Mouse (Mus musculus): ENCODE data around the gene Mum1. TPM values are rescaled to one million over a fixed set of nuclear protein-coding genes. Genes with fewer than 3 reads are reported as not detected.

The Mum1 gene
- total RNA-seq, 2 experiments from 2014 or later, result 49.0 to 124 TPM

- ATAC-seq (replicated peaks; ENCODE audit: low FRiP score, low TSS enrichment, poor library complexity, severe bottlenecking), result peak; percentile 72
Measured at GRCm38 (mm10) chr10:80292251-80293146, 66.3 kb downstream of the Mum1 start, which contains the start of gene Rps15. Gene Rps15, plus strand, starts transcription at chr10:80292453.

GRCm38 (mm10) chr10:80293325-80293724 is 67.1 kb downstream of the Mum1 start:
- ATAC-seq (replicated peaks; ENCODE audit: low FRiP score, low TSS enrichment, poor library complexity, severe bottlenecking), result no peak

Other genes with a start within 250 kb of the Mum1 start
- gene Tmem259, start 242.1 kb upstream of the Mum1 start, total RNA-seq (2014; fragmentation: Nextera tagmentation), result 75.5 and 83.0 TPM in 2 replicates
- 47.3 and 63.9 TPM in 2 replicates for gene Tmem259, start 242.1 kb upstream of the Mum1 start, total RNA-seq (2017)
- gene Cnn2, start 237.8 kb upstream of the Mum1 start, total RNA-seq (2014; fragmentation: Nextera tagmentation), result 18.0 and 24.6 TPM in 2 replicates
- 13.8 and 25.6 TPM in 2 replicates for gene Cnn2, start 237.8 kb upstream of the Mum1 start, total RNA-seq (2017)
- gene Abca7, start 229.9 kb upstream of the Mum1 start, total RNA-seq (2014; fragmentation: Nextera tagmentation), result 27.0 and 32.9 TPM in 2 replicates
- 11.0 and 12.1 TPM in 2 replicates for gene Abca7, start 229.9 kb upstream of the Mum1 start, total RNA-seq (2017)
- gene Arhgap45, start 209.8 kb upstream of the Mum1 start, total RNA-seq (2014; fragmentation: Nextera tagmentation), result 76.2 and 103 TPM in 2 replicates
- gene Arhgap45, start 209.8 kb upstream of the Mum1 start, total RNA-seq (2017), result 52.8 and 64.4 TPM in 2 replicates
- 145 and 157 TPM in 2 replicates for gene Polr2e, start 186.6 kb upstream of the Mum1 start, total RNA-seq (2014; fragmentation: Nextera tagmentation)
- gene Polr2e, start 186.6 kb upstream of the Mum1 start, total RNA-seq (2017), result 142 and 150 TPM in 2 replicates
- 566 and 603 TPM in 2 replicates for gene Gpx4, start 179.3 kb upstream of the Mum1 start, total RNA-seq (2014; fragmentation: Nextera tagmentation)
- gene Gpx4, start 179.3 kb upstream of the Mum1 start, total RNA-seq (2017), result 483 and 498 TPM in 2 replicates
- 34.4 and 39.7 TPM in 2 replicates for gene Sbno2, start 120.9 kb upstream of the Mum1 start, total RNA-seq (2014; fragmentation: Nextera tagmentation)
- gene Sbno2, start 120.9 kb upstream of the Mum1 start, total RNA-seq (2017), result 12.1 and 12.9 TPM in 2 replicates
- gene Stk11, start 110.6 kb upstream of the Mum1 start, total RNA-seq (2014; fragmentation: Nextera tagmentation), result 152 and 213 TPM in 2 replicates
- gene Stk11, start 110.6 kb upstream of the Mum1 start, total RNA-seq (2017), result 116 and 174 TPM in 2 replicates
- 282 and 325 TPM in 2 replicates for gene Atp5d, start 87.8 kb upstream of the Mum1 start, total RNA-seq (2014; fragmentation: Nextera tagmentation)
- 29.3 and 49.3 TPM in 2 replicates for gene Atp5d, start 87.8 kb upstream of the Mum1 start, total RNA-seq (2017)
- 5.2 and 10.5 TPM in 2 replicates for gene Cbarp, start 85.6 kb upstream of the Mum1 start, total RNA-seq (2014; fragmentation: Nextera tagmentation)
- 3.7 TPM in 1 of 2 replicates, not detected in the other for gene Cbarp, start 85.6 kb upstream of the Mum1 start, total RNA-seq (2017)
- 30.9 and 34.0 TPM in 2 replicates for gene Midn, start 78.2 kb upstream of the Mum1 start, total RNA-seq (2014; fragmentation: Nextera tagmentation)
- gene Midn, start 78.2 kb upstream of the Mum1 start, total RNA-seq (2017), result 9.4 and 10.5 TPM in 2 replicates
- 31.5 and 44.0 TPM in 2 replicates for gene Cirbp, start 60.4 kb upstream of the Mum1 start, total RNA-seq (2014; fragmentation: Nextera tagmentation)
- 30.8 and 73.1 TPM in 2 replicates for gene Cirbp, start 60.4 kb upstream of the Mum1 start, total RNA-seq (2017)
- 14.2 and 22.9 TPM in 2 replicates for gene 1600002K03Rik, start 53.5 kb upstream of the Mum1 start, total RNA-seq (2014; fragmentation: Nextera tagmentation)
- 25.4 and 27.8 TPM in 2 replicates for gene 1600002K03Rik, start 53.5 kb upstream of the Mum1 start, total RNA-seq (2017)
- 0.40 TPM in 1 of 2 replicates, not detected in the other for gene Efna2, start 47.0 kb upstream of the Mum1 start, total RNA-seq (2014; fragmentation: Nextera tagmentation)
- gene Efna2, start 47.0 kb upstream of the Mum1 start, total RNA-seq (2017), result 0.80 TPM in 1 of 2 replicates, not detected in the other
- gene Ndufs7, start 22.7 kb downstream of the Mum1 start, total RNA-seq (2014; fragmentation: Nextera tagmentation), result 196 and 302 TPM in 2 replicates
- gene Ndufs7, start 22.7 kb downstream of the Mum1 start, total RNA-seq (2017), result 103 and 168 TPM in 2 replicates
- 1.2 and 1.7 TPM in 2 replicates for gene Gamt, start 34.6 kb downstream of the Mum1 start, total RNA-seq (2014; fragmentation: Nextera tagmentation)
- gene Gamt, start 34.6 kb downstream of the Mum1 start, total RNA-seq (2017), result 2.1 and 3.0 TPM in 2 replicates
- 152 and 163 TPM in 2 replicates for gene Dazap1, start 35.1 kb downstream of the Mum1 start, total RNA-seq (2014; fragmentation: Nextera tagmentation)
- gene Dazap1, start 35.1 kb downstream of the Mum1 start, total RNA-seq (2017), result 269 and 335 TPM in 2 replicates
- gene Rps15, start 66.0 kb downstream of the Mum1 start, total RNA-seq (2014; fragmentation: Nextera tagmentation), result 4,307 and 4,493 TPM in 2 replicates
- 2,815 and 2,969 TPM in 2 replicates for gene Rps15, start 66.0 kb downstream of the Mum1 start, total RNA-seq (2017)
- gene Apc2, start 69.5 kb downstream of the Mum1 start, total RNA-seq (2014; fragmentation: Nextera tagmentation), result 0.07 TPM in 1 of 2 replicates, not detected in the other
- not detected in 2 replicates for gene Apc2, start 69.5 kb downstream of the Mum1 start, total RNA-seq (2017)
- 34.1 and 50.4 TPM in 2 replicates for gene 2310011J03Rik, start 94.1 kb downstream of the Mum1 start, total RNA-seq (2014; fragmentation: Nextera tagmentation)
- 16.6 and 21.3 TPM in 2 replicates for gene 2310011J03Rik, start 94.1 kb downstream of the Mum1 start, total RNA-seq (2017)
- 16.1 and 23.0 TPM in 2 replicates for gene Pcsk4, start 103.1 kb downstream of the Mum1 start, total RNA-seq (2014; fragmentation: Nextera tagmentation)
- 1.6 and 2.6 TPM in 2 replicates for gene Pcsk4, start 103.1 kb downstream of the Mum1 start, total RNA-seq (2017)
- 23.1 and 23.7 TPM in 2 replicates for gene Reep6, start 103.5 kb downstream of the Mum1 start, total RNA-seq (2014; fragmentation: Nextera tagmentation)
- 2.7 and 6.8 TPM in 2 replicates for gene Reep6, start 103.5 kb downstream of the Mum1 start, total RNA-seq (2017)
- 1.5 and 3.3 TPM in 2 replicates for gene Adamtsl5, start 122.0 kb downstream of the Mum1 start, total RNA-seq (2014; fragmentation: Nextera tagmentation)
- gene Adamtsl5, start 122.0 kb downstream of the Mum1 start, total RNA-seq (2017), result 0.30 and 2.3 TPM in 2 replicates
- gene Plk5, start 130.0 kb downstream of the Mum1 start, total RNA-seq (2014; fragmentation: Nextera tagmentation), result 0.79 TPM in 1 of 2 replicates, not detected in the other
- not detected in 2 replicates for gene Plk5, start 130.0 kb downstream of the Mum1 start, total RNA-seq (2017)
- gene Mex3d, start 161.2 kb downstream of the Mum1 start, total RNA-seq (2014; fragmentation: Nextera tagmentation), result 8.0 and 9.1 TPM in 2 replicates
- gene Mex3d, start 161.2 kb downstream of the Mum1 start, total RNA-seq (2017), result 13.0 and 14.7 TPM in 2 replicates
- gene Mbd3, start 173.1 kb downstream of the Mum1 start, total RNA-seq (2014; fragmentation: Nextera tagmentation), result 105 and 113 TPM in 2 replicates
- 80.0 and 93.8 TPM in 2 replicates for gene Mbd3, start 173.1 kb downstream of the Mum1 start, total RNA-seq (2017)
- gene Uqcr11, start 180.4 kb downstream of the Mum1 start, total RNA-seq (2014; fragmentation: Nextera tagmentation), result 485 and 702 TPM in 2 replicates
- 241 and 254 TPM in 2 replicates for gene Uqcr11, start 180.4 kb downstream of the Mum1 start, total RNA-seq (2017)
- 154 and 175 TPM in 2 replicates for gene Tcf3, start 207.2 kb downstream of the Mum1 start, total RNA-seq (2014; fragmentation: Nextera tagmentation)
- 57.9 and 99.8 TPM in 2 replicates for gene Tcf3, start 207.2 kb downstream of the Mum1 start, total RNA-seq (2017)

All from megakaryocyte-erythroid progenitor cell, adult 5-6 weeks (primary cell).